Mouse (Mus musculus) monocyte, adult 2 months (primary cell): ENCODE measurements at regions not wholly inside any gene's neighbourhood (a gene's known extent, or its start where the extent isn't known, plus 50 kb on each side); places are given as distances from the start of the nearest gene placed in this dataset.
A peak's percentile ranks its signal among the peaks of the same experiment; 100 is the strongest.

ENCODE experiments used
- DNase-seq, 2 experiments: peaks; one replicate each; pipeline ENCODE4 v3.0.0; 2022; ENCODE audit warnings: low spot score in 2 of 2, low read depth in 1 of 2

DNA sequence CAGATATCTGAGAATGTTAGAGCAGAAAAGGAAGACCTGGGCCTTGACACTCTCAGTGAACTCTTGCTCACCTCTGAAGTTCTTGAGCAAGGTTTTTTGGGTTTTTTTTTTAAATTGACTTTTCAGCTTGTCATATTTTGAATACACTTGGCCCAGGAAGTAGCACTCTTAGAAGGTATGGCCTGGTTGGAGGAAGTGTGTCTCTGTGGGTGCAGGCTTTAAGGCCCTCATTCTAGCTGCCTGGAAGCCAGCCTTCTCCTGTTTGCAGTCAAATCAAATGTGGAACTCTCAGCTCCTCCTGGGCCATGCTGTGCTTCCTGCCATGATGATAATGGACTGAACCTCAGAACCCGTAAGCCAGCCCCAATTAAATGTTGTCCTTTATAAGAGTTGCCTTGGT is 195.9 kb upstream of the Zmiz1 start:
- no peak for DNase-seq

DNA sequence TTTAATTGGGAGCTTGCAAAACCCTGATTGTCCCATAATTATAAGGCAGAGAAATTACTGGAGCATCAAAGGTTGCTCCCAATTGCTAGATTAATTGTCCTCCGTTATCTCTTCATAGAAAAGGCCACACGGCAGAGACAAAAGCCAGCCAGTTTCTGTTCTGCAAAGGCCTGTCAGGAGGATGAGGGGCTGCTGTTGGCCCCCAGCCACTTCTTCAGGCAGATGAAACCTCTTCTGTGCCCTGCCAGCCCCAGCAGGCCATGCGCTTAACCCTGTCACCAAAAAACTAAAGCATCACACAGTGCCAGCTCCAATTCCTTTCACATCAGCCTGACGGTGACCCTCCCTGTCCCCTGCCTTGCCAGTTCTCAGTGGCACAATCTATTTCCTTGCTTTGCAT is 192.1 kb upstream of the Zmiz1 start:
- DNase-seq = no peak

DNA sequence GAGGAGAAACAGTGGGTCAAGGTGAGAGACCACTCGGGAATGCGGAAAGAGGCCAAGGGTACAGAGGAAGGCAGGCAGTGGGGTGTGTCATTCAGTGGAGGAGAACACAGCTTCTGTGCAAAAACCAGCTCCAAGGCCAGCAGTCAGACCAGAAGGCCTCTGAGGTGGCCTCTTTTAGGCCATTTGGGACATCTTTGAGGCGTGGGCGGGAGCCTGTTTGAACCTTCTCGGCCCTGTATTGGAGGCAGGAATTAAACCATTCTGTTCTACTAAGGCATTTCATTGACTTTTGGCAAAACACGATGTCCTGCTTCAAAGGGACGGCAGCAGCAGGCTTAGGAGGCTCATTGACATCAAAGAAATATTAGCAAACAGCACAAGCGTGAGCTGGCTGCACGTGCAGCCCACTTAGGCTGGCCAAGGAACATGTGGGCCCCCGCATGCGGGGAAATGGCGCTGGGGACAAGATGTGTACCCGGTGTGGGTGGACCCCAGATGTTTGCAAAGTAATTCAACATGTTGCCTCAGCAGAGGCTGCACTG is 190.8 kb upstream of the Zmiz1 start:
- no peak for DNase-seq

DNA sequence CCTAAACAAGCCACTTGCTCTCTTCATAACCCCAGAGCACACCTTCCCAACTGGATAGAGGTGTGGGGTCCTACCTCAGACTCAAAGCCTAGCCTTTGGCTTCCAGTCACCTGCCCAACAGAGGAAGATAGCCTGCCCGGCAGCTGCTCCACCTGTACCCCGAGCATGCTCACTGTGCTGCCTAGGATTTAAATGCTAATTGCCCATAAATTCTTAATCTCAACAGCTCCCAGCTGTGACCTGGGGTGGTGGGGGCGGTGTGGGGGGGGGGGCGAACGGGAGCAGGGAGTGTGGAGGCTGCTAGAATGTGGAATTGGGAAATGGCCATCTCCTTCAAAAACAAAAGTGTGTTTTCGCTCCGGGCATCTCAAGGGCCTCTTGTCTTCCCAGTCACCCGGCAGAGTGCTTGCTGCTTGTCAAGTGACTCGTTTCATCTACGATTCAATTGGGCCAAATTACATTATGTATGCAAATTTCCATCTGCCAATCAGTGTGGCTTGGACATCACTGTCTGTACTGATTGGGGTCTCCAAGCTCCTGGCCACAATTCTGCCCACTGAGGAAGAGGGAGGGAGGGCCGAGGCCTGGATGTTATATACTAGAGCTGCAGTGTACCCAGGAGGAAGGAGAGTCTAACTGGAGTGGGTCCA is 188.6 kb upstream of the Zmiz1 start:
- DNase-seq = no peak

DNA sequence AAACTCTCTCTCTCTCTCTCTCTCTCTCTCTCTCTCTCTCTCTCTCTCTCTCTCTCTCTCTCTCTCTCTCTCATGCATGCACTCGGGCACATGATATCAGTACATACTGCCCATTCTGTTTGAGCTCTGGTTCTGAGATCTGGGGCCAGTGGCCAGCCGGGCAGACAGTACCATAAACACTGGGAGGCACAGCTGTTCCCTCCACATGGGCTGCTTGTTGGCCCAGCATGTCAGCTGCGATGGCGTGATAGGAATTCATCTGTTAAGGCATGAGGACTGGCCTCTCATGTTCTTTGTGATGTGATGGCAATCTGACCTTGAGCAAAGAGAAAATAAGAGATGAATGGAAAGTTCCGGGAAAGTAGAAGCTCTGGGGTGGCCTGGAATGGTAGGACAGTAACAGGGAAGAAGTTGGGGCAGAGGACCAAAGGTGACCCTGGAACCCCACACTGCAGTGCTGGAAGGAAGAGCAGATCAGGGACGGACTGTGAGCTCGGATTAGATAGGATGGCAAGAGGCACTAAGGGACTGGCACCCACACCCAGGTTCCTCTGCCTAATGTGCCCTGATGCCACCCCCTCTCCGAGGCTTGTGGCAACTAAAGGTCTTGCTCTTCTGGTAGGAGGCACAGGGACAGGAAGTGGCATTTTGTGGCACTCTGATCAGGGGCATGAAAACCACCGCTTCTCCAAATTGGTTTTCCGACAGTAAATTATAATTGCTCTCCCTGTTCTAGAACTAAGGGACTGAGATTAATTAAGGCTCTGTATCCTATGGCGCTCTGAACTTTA is 186.4 kb upstream of the Zmiz1 start:
- no peak for DNase-seq

DNA sequence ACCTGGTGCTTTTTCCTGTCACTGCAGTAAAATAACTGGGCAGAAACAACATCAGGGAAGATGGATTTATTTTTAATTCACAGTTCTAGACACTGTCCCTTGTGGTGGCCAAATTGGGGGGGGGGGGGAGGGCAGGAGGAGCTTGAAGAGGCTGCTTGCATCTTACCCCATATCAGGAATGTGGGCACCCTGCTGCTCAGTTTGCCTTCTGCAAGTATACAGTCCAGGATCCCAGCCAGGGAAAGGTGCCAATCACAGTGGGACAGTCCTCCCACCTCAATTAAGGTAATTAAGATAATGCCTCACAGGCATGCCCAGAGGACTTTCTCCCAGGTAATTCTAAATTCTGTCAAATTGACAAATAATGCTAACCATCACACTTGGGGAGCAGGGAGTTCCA is 179.2 kb upstream of the Zmiz1 start:
- no peak for DNase-seq

DNA sequence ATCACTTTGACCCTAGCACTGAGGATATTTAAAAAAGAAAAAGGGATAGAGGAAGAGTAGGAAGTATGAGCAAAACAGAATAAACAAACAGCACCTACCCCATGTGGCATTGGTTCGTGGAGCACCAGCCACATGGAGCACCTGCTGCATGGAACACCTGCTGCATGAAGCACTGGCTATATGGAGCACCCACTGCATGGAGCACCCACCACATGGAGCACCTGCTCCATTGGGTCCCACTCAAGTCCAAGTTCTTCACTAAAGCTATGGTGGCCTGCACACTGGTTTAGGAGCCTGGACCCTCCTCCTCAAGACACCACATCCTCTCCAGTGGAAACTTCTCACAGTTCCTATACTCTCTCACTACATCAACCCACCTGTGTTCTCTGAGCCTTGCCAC is 166.4 kb upstream of the Zmiz1 start:
- no peak for DNase-seq

DNA sequence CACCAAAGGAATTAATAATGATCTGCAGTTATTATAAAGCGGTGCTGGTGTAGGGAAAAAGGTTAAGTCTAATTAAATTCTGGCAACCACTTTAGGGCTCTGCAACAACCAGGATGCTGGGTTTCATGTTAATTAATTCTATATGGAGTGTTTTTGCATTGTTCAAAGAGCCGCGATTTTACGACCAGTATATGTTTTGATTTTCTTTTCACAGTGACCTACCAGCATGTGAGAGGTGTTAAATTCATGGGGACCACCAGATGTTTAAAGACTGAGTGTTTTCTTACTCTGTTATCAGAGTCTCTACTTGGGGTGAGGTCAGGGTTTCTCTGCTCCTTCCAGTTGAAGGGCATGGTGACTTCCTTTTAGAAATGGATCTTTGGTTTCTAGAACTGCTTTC is 164.8 kb upstream of the Zmiz1 start:
- DNase-seq = no peak

DNA sequence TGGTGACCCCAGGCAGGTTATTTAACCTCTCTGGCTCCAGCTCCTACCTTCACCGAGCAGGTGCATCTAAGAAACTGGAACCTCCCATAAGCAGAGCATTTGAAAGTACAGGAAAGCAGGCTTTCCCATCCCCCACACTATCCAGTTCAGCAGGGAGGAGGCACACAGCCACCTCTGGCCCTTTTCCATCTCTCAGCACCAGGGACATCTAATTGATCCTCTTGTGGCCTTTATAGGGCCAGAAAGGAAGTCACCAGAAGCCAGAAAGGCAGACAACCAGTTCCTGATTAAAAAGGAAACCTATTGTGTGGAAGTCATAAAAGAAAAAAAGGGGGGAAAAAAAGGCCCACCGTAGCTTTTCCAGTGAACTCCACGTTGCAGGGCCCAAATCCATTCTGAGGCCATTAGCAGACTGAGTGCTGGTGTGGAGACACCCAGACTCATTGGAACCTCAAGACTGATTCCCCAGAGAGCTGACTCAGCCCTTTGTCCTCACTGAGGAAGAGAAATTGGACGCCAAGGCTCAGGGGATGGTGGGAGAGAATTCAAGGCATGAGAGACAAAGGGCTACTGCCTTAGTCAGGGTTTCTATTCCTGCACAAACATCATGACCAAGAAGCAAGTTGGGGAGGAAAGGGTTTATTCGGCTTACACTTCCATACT is 163.2 kb upstream of the Zmiz1 start:
- no peak for DNase-seq

DNA sequence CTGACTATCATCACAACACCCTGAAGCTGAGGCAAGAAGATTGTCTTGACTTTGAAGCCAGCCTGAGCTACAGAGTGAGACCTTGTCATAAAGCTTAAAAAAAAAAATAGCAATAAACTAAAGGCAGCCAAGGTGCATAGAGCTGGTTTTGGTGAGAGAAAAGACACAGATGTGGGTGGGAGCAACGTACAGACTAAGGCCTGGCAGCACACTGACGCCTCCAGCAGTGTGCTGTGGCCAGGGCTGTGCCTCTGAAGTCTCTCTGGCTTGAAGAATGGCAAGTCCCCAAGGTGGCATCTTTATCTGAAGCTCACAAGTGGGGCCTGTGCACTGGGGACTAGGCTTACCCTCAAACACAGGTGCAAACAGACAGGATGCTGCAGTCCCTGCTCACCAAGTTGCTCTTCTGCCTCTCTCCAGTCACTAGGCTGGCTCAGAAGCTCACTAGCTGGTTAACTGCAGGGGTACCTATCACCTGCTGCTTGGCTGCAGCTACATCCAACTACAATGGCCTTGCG is 159.3 kb upstream of the Zmiz1 start:
- no peak for DNase-seq

DNA sequence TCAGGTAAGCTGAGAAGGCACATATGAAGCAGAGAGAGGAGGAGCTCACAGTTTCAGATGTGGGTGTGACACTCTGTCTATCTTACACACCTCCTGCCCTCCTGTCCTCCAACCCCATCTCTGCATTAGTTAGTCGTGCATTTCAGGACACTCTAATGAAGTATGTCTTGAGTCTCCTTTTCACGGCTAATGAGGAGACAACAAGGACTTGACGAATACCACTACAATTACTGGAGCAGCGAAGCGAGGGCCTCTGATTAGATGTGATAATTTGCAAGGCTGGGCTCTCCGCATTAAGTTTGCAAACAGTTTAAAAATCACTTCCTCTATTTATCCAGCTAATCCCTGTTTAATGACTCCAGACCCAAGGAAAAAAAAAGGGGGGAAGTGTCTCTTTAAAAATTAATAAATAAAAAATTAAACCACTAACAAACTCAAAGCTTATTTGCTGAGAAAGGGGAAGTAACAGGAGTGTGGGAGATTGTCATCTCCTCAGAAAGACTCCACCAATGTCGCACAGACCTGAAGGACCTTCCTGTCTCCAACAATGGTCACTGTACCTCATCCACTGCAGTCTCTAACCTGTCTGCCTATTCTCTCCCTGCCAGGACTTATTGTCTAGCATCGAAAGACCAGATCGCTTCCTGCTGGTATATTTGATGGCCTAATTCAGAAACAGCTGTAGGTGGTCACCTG is 157.5 kb upstream of the Zmiz1 start:
- no peak for DNase-seq

DNA sequence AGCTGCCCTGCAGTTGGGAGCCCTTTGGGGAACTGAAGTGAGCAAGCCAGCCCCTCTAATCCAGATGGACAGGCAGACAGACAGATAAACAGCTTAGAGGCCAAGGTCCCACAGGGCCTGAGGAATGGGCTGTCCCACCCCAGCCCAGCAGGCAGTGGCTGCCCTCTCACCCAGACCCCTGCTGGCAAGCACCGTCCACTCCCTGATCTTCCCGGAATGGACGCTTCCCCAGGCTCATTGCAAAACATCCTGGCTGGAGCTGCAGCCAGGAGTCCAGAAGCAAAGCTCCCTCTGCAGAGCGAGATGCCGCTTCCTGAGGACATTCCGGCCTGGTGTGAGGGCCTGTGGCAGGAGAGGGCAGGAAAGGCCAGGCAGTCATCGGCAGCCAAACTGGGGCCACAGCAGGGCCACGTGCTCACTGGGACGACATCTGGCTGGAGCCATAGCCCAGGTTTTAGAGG is 154.6 kb upstream of the Zmiz1 start:
- no peak for DNase-seq

DNA sequence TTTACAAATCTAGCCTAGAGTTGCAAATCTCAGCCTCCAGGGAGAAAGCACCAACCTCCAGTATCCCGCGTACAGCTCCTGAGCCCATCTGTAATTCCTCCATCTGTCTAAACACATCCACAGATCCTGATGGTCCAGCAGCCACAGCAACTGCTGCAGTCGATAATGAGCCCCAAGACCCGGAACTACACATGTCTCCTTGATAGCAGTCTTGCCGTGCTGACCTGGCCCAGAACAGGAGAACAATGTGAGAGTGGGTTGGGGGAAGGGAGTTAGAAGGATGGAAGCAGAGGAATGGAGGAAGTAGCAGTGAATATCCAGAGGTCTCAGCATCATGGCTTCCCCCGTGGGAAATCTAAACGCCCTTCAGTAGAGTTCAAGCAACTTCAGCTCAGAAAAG is 152.8 kb upstream of the Zmiz1 start:
- no peak for DNase-seq

DNA sequence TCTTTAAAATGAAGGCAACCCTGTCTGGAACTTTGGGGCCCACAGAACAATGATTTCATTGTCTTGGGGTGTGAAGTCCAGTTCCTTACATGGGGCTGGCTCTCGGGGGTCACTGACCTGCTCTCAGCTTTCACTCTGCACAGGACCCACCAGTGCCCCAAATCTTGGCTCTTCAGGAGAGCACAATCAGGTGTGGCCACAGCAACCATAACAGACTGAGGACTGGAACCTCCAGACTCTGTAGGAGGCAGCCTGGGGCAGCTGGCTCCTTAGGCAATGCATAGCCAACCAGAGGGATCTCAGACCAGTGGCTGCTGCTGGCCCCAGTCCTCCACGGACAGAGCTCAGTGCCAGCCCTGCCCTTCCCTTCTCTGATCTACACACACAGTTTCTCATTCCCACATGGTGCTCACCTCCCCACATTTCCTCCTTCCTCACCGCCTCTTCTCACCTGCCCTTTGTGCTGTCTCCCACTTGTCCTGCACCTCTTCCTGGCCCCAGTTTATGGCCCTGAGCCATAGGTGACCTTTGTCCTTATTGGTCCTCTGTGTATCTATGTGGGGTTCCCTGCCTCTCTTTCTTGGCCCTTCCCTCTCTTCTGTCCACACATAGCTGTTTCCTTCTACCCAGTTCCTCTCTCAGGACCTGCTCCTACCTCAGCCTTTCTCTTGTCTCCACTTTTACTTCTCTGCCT is 151.9 kb upstream of the Zmiz1 start:
- DNase-seq = no peak

DNA sequence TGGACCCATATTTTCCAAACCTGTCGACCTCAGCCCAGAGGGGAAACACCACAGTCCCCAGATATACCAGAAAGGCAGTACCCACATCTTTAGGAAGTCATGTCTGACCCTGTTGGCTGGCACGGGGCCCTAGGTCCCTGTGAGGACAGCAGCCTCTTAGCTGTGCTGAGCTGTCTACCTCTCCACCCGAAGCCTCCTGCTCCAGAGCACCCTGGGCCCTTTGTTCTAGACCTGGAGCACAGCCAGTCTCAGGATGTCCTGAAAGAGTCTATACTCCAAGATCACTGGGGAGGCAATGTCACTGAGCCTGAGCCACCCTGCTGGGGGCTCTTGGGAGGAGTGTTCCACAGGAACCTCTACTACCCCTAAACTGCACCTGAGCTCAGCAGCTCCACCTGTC is 150.9 kb upstream of the Zmiz1 start:
- no peak for DNase-seq

DNA sequence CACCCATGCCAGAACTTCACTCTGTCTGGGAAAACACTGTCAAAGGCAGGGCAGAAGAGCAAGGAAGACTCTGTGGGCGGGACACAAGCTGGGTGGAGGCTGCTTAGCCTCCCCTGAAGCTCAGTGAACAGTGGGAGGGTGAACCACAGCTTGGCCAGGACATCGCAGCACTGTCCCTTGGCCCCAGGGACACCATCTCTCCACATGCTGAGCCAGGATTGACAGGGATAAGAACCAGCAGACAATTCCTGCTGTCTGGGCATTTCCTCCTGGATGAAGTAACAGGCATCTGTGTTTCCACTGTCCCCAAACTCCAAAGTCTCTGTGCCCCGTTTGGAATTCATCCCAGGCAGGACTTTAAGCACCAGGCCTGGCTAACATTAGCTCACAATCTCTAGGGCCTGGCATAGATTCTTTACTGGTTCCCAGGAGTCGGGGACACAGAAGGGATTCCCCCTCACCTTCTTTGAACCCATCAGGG is 148.3 kb upstream of the Zmiz1 start:
- no peak for DNase-seq

DNA sequence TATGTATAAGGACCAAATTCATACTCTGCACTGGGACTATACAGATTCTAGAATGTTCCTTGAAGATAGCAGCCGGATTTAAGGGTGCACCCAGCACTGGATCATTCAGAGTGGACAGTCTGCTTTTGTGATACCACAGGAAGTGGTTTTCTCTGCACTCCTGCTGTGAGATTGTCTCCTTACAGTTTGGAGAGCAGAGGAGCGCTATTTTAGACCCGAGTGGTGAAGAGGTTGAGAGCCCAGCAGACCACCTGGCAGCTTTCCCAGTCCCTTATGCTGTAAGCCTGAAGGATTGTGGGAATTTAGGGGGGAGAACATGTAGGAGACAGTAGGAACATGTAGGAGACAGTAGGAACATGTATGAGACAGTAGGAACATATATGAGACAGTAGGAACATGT is 147.5 kb upstream of the Zmiz1 start:
- no peak for DNase-seq

DNA sequence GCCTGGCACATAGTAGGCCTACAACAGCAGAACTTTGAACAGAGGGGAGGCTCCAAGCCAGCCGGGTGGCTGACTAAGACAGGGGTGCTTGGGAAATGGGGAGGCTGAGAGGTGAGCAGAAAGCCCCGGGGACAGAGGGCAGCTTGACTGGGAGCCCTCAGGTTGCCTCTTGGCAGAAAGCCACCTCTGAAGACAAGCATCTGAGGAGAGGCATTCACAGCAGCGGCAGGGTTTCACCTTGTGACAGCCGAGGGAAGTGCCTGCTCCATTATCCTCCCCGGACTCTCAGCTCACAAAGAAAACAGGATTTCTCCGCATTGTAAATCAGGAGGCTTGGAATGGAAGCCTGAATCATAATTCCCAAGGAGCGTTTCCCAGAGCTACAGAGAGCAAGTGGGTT is 146.8 kb upstream of the Zmiz1 start:
- no peak for DNase-seq

DNA sequence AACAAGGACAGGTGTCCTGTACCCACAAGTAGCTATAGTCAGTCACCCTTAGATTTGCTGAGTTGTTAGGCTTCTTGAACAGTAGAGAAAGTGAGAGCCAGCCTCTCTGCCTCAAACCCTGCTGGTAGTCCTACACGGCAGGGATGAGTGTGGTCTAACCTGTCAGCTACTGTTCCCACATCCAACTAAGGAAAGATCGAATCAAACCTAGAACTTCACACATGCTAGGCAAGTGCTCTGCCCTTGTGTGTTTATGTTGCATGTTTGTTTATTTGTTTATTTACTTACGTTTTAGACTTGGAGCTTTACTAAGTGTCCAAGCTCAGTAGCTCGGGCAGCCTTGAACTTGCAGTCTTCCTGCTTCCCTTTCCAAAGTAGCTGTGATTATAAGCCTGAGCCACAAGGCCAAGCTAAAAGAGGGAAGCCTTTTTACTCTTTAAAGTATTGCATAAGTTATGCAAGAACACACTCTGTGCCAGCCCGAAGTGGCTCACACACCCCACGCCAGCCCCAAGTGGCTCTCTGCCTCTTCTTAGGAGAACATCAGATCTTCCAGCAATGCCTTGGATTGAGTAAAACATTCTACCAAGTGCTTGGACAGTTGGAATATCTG is 146.1 kb upstream of the Zmiz1 start:
- DNase-seq = peak; percentile 44 to 57

DNA sequence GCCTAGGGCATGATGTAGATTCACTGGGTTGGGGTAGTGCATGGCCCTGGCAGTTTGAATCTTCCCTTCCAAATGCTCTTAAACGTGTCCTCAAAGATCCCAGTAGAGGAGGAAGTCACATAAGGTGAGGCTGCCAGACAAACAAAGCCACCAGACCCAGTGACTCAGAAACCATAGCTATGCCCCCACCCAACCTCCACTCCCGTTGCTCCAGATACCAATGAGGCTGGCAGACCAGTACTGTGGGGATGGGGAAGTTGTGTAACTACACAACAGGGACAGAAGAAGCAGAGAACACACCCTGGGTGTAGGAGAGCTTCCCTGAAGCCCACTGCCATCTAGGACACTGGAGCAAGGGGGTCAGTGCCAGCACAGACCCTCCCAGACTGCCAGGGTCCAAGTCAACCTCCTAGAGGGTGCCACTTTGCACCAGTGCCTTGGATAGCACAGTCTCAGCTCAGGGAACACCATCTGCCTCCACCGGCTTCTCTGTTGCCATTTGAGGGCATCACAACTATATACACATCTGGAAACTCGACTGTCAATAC is 145.2 kb upstream of the Zmiz1 start:
- peak; percentile 47 to 50 for DNase-seq
